Mouse (Mus musculus) megakaryocyte-erythroid progenitor cell, adult 5-6 weeks (primary cell): ENCODE data around the gene Adgra3. TPM values are rescaled to one million over a fixed set of nuclear protein-coding genes. Genes with fewer than 3 reads are reported as not detected.

ENCODE experiments used
- ATAC-seq: replicated peaks from 2 replicates; pipeline ENCODE4 v1.8.0; 2016; ENCODE audit warnings: mild to moderate bottlenecking, inconsistent platforms; ENCODE audit not compliant: severe bottlenecking, poor library complexity, low FRiP score, low TSS enrichment
- total RNA-seq, 2 experiments: library from RNA; stranded (forward) in 1 of 2; stranded (reverse) in 1 of 2; fragments of 200-1000, 215-1000 nt in 1 of 2; fragments of >200 nt in 1 of 2; fragmentation: Nextera tagmentation in 1 of 2; gene quantifications; 2 replicates each; pipeline ENCODE4 v1.2.3; 2014 to 2017

Gene Adgra3
- total RNA-seq, 2 experiments from 2014 or later = 2.5 to 2.8 TPM

GRCm38 (mm10) chr5:50033660-50034059, 25.1 kb downstream of the Adgra3 start:
- no peak for ATAC-seq

GRCm38 (mm10) chr5:50032332-50032731, 26.5 kb downstream of the Adgra3 start:
- 0 out of 2 replicates have a peak, but pooled peaks have one; percentile 59 for ATAC-seq

- ATAC-seq = no peak
These were observed 27.0 kb downstream of the Adgra3 start for GRCm38 (mm10) chr5:50031763-50032272.

- ATAC-seq = no peak
These were observed 27.5 kb downstream of the Adgra3 start for GRCm38 (mm10) chr5:50031288-50031687.

GRCm38 (mm10) chr5:50029662-50030061, 29.1 kb downstream of the Adgra3 start:
- ATAC-seq = no peak

GRCm38 (mm10) chr5:50027561-50027960, 31.2 kb downstream of the Adgra3 start:
- no peak for ATAC-seq

- no peak for ATAC-seq
These were observed 31.8 kb downstream of the Adgra3 start for GRCm38 (mm10) chr5:50027001-50027400.

- peak; percentile 44; the same call in 1 of the 2 replicates for ATAC-seq
These were observed 32.7 kb downstream of the Adgra3 start for GRCm38 (mm10) chr5:50026148-50026547.

GRCm38 (mm10) chr5:50024097-50024496, 34.7 kb downstream of the Adgra3 start:
- ATAC-seq = peak; percentile 68

GRCm38 (mm10) chr5:50015987-50016587, 42.7 kb downstream of the Adgra3 start:
- no peak for ATAC-seq

GRCm38 (mm10) chr5:50015147-50015697, 43.6 kb downstream of the Adgra3 start:
- ATAC-seq = peak; percentile 77

GRCm38 (mm10) chr5:50014658-50015057, 44.1 kb downstream of the Adgra3 start:
- ATAC-seq = peak; percentile 79

GRCm38 (mm10) chr5:50013965-50014364, 44.8 kb downstream of the Adgra3 start:
- no peak for ATAC-seq

- ATAC-seq = 0 out of 2 replicates have a peak, but pooled peaks have one; percentile 26
These were observed 50.0 kb downstream of the Adgra3 start for GRCm38 (mm10) chr5:50008841-50009240.

- no peak for ATAC-seq
These were observed 51.7 kb downstream of the Adgra3 start for GRCm38 (mm10) chr5:50006915-50007658.

- ATAC-seq = peak; percentile 88
These were observed 56.5 kb downstream of the Adgra3 start for GRCm38 (mm10) chr5:50002269-50002668.

- ATAC-seq = no peak
These were observed 59.0 kb downstream of the Adgra3 start for GRCm38 (mm10) chr5:49999764-50000163.

GRCm38 (mm10) chr5:49997019-49997418, 61.8 kb downstream of the Adgra3 start:
- ATAC-seq = no peak

GRCm38 (mm10) chr5:49996457-49996856, 62.3 kb downstream of the Adgra3 start:
- ATAC-seq = no peak

GRCm38 (mm10) chr5:49990737-49991323, 68.0 kb downstream of the Adgra3 start:
- no peak for ATAC-seq
